Mouse (Mus musculus) urinary bladder, postnatal 36 days (tissue): Measurements from ENCODE around the gene Mpv17l2.

Experiments used
- DNase-seq, 2 experiments: peaks; one replicate each; pipeline ENCODE4 v3.0.0; 2022; ENCODE audit warnings: low spot score in 2 of 2, mixed read lengths in 1 of 2

Mpv17l2 gene

DNA sequence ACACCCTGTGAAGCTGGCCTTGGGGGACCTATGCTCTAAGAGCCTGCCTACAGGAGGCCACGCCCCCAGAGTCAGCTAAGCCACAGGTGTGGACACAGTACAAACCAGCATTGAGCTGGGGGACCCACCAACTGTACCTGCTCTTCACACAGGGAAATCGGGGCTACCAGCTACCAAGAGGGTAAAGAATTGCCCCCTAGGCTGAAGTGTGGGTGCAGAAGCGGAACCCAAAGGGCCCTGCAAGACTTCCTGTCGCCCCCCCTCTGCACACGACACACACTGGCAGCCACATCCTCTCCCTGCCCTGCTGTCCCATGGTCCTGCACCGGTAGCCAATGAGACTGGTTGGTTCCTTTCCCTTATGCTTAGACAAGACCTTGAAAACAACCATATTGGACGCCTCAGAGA, 30.6 kb upstream of the Mpv17l2 start:
- DNase-seq: no peak

DNA sequence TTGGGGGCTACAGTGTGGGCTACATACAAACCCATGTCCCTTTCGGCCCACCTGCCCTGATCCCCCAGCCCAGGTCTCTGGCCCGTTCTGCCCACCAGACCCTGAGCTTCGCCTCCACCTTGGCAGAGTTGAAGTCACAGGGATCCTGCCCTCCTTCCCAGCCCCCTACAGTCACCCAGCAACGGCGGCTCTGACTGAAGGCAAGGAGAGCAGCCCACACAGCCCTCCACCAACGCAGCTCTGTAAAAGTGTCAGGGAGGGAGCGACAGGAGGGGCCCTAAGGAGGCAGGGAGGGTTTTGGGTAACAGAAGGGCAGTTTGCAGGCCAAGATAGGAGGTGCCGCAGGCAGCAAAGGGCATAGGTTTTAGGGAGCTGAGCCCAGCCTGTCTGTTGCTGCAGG, 30.1 kb upstream of the Mpv17l2 start:
- no peak for DNase-seq

DNA sequence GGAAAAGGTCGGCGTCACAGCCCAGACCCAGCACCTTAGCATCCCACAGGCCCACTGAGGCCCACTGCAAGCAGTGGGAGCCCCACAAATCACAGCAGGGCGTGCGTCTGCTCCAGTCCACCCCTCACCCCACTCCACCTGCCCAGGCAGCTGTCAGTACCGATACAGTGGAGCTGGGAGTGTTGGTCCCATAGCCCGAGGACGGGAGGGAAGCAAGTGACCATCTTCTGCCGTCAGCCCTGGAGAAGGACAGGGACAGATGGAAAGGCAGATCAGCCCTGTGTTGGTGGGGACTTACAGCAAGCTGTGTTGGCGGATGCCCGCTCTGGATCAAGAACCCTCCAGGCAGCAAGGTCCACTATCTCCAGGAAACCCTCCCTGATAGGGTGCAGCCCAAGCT, 28.3 kb upstream of the Mpv17l2 start:
- no peak for DNase-seq

DNA sequence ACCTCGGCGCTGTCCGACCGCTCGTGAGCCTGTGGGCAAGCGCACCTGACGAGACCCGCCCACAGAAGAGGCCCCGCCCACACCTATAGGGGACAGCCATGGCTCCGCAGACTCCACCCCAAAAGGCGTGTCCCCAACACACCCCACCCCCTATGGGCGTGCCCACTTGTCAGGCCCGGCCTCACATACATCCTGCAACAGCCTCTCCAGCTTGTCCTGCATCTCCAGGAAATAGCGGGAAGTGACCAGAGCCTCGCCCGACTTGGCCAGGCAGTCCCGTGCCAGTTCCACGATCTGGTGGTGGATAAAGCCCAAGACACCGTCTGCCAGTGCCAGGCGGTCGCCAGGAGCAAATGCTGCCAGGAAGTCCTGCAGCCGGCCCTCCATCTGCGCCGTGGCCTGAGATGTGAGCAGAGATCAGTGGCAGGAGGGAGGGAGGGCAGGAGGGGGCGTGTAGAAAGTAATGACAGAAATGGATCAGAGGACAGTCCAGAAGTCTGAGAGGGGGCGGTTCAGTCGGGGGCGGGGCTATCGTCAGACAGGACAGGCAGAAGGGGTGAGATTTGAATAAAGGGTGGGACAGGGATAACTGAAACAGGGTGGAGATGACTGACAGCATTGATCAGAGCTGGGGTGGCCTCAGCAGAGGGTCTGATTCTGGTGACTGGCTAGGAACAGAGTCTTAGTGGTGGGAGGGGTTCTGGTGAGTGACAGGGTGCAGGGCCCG, 27.4 kb upstream of the Mpv17l2 start:
- no peak for DNase-seq

DNA sequence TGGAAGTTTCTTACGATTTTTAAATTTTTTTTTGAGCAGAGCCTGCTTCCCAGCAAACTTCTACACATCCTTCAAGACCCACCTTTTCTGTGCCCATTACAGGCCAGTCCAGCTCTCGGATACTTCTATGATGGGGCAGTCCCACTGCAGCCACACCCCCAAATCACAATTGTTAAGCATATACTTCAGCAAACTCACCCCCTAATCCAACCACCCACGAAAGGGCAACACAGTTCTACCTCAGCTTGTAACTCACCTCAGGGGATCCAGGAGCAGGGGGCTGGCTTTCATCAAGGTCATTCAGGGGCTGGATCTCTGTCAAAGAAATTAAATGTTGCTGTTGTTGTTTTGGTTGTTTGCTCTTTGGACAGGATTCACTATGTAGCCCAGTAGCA, 26.3 kb upstream of the Mpv17l2 start:
- DNase-seq: no peak

DNA sequence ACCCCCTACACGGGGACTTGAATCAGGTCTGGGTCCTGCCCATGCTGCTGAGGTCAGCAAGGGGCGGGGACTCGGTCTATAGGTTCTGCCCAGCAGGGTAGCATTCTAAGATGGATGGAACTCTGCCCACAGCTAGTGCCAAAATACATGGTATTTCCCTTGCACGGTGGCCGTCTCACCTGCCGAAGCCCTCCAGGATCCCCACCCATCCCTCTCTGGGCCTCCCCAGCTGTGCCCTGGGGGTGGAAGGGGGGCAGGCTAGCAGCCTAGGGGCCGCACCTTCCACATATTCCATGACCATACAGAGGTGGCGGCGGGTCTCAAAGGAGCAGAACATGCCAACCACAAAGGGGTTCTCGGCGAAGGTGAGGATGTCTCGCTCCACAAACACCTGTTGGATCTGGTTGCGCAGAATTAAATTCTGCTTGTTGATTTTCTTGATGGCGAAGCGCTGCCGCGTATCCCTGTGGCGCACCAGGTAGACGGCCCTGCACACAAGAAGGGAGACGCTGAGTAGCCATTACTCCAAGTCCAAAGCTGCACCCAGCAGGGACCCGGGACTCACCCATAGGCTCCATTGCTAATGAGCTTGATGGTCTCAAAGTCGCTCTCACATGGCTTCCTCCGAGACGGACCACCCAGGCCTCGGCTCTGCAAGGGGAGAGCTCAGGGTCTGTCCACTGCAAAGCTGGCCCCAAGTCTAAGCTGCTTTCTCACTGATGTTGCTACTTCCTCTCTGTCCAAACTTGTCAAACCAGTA, 25.7 kb upstream of the Mpv17l2 start:
- DNase-seq: no peak

DNA sequence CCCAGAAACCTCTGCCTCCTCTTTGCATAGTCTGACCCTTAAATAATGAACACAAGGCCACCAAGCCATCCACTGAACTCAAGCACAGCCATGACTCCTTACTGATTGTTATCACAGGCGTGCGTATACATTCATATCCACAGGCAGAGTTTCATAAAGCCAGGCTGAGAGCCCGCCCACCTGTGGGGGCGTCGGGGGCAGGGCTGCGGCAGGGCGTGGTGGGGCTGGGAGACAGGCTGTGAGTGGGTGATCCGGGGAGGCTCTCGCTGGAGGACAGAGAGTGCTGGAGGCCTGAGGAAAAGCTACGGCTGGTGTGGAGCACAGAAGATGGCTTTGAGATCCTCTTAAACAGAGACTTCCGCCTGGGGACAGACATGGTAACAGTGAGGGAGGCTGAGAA, 19.3 kb upstream of the Mpv17l2 start:
- no peak for DNase-seq

DNA sequence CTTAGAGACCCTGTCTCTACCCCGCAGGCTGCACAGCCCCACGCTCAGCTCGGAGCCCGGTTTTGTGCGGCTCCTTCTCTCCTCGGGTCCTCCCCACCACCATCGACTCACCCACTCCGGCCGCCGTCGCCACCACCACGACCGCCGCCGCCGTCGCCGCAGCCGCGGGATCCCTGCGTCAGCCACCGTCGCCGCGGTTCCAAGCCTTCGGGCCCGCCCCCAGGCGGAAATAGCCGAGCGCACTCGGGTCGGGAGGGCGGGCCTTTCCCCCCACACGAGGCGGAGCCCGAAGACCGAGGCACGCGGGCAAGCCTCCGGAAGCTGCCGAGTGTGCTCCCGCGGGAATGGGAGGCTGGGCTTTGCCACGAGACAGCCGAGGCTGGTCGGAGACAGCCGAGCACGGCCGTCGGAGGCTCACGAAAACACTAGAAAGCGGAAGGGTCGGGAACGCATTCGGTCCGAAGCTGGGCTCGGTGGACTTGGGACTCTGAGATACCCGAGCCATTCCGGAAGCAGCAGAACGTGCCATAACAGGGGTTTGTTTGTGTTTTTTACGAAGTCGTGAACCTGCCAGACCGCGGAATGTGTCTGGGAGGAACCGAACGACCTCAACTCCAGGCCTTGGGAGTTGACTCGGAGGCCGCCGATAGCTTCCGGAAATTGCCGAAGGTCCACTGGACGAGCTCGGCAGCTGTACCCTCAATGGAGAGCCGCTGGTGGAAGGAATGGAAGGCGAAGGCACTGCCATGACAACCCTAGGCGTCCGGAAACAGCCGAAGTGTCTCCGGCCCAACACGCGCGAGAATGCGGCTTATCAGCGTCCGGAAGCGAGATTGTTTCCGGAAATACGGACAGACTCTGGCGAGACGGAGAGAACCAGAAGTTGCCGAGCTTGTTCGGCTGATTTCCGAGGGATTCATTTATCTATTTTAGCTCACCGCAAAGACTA, 16.0 kb upstream of the Mpv17l2 start, which contains the start of gene Pik3r2:
Gene Pik3r2, minus strand, starts transcription at position 218 of the 949 bp plus-strand sequence.
- peak; percentile 96 for DNase-seq

DNA sequence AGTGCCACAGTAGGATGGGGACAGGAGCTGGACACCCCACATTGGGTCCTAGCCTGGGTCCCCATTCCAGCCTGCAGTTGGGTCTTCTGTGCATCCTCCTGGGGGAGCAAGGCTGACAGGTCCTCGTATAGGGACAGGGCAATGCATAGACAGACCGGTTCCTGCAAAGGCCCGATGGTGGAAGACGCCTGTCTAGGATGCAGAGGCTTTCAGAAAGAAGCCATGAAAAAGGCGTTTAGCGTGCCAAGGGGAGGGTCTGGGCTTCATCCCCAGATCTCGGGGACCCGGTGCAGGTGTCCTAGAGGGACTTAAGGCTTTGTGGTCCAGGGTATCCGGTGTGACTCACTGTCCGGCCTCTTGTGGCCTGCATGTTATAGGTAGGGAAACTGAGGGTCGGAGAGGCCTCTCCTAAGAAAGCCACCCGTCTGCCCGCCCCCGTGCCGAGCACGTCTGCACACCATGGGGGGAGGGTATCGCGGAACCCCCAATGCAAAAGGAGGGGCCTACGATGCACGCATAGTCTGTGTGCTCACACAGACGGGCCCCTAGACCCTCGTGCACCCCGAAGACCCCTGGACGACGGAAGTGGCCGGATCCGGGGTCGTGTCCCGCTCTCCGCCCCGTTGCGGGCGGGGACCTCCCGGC, 15.2 kb upstream of the Mpv17l2 start:
- no peak for DNase-seq

DNA sequence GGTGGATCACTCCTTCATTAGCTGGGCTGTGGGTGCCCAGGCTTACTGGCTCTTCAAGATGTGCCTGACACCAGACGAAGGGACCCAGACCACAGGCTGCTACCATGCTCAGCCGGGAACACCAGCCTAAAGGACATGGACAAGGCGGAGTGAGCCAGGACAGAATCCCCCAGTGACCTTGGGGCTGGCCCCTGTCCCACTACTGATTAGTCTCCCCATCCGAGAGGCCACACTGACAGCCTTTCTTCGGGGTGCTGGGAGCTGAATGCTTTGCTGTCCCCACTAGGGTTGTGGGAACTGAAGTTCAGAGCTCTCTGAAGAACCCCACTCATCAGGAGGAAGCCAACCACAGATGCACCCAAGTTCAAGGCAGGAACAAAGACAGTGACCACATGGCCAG, 14.5 kb upstream of the Mpv17l2 start:
- no peak for DNase-seq

DNA sequence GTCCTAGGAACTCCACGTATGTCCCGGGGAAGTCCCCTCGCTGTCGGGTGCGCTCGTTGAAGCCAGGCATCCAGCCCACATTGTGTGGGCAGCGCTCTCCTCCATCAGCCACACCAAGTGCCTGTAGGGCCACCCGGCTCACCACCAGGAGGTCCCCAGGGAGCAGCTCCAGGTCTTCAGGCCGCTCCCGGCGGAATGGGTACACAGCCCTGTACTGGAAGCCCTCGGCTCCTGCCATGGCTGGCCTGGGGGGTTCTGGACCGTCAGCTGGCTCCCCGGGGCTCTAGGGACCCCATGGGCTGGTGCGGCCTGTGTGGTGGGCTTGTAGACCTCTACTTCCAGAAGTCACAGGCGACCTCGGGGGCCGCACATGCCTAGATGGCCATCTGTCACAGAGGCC, 14.0 kb upstream of the Mpv17l2 start:
- no peak for DNase-seq

DNA sequence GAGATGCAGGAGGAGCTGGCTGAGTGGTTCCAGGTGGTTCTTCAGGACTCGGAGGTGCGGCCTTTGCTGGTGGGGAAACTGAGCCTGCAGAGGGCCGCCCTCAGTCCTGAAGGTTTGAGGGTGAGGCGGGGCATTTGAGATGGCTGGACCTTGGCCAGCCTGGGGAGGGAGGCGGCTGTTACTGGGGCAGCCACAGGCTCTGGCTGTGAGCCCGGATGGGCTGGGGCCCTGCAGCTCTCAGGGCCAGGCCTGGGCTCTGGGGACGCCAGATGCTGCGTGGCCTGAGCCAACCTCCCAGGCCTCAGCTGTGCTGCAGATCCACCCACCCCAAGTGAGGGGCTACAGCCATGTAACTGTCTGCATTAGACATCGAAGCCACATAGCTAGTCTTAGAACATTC, 13.1 kb upstream of the Mpv17l2 start:
- peak; percentile 68 to 86 for DNase-seq

DNA sequence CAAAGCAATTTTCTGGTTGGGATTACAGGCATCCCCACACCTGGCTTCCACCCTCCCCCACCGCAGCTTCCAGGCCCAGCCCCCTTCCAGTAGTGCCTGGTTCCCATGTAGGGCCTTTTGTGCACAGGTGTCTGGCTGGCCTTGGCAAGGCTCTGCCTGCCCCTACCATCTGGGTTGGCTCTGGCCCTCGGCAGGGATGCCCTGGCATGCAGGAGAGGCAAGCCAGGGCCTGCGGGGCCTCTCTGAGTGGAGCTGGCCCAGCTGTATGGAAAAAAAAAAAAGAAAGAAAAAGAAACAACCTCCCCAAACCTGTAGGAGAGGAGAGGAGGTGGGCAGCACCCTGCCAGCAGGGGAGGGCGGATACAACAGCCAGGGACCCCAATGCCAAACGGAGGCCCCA, 12.7 kb upstream of the Mpv17l2 start:
- DNase-seq: peak in 1 of 2 experiments; percentile 68

DNA sequence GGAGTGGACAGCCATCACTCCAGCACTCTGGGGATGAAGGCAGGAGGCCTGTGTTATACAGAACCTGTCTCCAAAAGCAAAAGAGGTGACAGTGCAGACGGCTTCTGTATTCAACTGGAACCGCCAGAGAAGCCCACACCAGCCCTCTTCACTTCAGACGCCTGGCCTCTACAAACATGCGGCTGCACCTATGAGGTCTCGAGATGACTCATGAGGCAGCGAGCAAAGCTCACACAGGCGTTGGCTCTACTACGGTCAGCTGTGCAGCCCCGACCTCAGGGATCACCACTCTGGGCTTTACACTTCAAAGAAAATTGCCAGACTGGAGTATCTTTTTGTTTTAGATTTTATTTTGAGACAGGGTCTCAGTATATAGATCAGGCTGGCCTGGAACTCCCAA, 12.1 kb upstream of the Mpv17l2 start:
- no peak for DNase-seq

DNA sequence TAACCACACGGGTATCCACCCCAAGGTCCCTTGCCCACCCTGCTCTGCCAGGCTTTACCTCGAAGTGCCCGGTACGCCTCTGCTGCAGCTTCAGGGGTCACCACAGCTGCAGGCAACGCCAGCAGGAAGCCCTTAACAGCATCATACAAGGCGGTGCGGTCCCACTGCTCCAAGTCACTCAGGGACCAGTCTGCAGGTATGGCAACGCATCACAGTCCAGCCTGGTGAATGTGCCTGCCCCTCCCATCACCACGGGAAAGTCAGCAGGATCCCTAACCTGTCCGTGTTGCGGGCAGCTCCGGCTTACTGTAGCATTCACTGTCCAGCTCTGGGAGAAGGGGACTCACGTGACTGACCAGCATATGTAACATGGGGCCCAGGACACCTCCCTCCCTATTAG, 11.3 kb upstream of the Mpv17l2 start:
- no peak for DNase-seq

DNA sequence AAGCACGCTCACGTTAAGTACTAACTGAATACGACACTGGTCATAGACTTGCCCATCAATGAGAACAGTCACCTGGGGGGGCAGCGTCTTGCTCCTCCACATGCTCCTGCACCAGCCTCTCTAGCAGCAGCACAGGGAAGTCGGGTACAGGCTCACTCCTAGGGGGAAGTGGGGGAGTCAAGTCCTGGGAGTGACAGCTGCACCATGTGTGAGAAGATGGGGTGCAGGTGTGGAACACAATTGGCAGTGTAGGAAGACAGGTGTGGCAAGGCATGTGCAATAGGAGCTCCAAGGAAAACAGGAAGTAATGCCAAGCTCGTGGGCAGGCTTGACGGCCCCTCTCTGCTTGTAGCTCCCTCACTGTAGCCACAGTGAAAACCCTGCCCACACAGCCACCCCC, 10.5 kb upstream of the Mpv17l2 start:
- no peak for DNase-seq

DNA sequence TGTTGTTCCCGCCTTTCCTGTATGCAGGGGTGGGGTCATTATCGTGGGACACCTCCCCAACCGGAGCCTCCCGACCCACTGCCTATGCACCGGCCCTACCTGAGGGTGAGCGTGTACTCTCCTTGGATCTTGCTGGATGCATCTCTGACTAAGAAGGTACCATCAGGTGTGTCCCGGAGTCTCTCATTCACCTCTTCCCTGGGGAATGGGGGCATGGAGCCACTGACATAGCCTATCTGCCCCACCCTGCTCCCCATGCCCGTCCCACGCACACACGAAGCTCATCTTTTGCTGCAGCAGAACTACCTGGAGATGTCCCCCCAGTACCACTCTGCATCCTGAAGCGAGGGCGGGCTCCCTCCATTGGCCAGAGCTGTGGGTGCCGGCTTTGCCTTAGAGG, 10.0 kb upstream of the Mpv17l2 start:
- no peak for DNase-seq

DNA sequence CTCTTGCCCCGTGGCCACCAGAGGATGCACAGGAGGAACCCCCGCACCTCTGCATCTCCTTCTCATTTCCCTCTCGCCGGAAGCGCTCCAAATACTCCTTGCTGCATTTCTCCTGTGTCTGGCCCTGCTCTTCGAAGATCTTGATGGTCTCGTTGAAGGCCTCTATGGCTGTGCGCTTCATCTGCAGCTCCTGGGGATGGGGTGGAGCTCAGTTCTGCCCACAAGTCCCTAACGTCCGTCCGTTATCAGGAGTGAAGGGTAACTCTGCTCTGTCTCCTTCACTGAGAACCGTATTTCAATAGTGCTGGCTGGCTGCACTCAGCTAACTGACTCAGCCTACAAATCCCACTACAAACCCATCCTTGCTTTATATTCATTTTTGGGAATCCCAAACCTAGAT, 9.1 kb upstream of the Mpv17l2 start:
- no peak for DNase-seq

DNA sequence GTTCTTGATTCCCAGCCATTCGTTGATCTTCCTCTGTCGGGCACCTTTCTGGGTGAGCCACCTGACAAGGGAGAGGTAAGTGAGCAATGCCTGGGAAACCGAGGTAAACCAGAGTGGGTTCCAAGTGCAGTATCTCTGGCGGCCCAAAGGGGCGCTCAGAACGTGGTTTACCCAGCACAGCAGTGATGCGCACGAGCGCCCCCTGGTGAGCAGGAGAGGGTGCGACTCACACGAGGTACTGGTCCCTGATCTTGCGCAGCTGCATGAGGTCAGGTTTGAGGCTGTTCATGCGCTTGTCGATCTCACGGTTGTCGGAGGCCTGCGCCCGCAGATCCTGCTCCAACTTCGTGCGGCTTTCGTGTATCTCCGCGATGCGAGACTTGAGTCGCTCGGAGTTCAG, 8.6 kb upstream of the Mpv17l2 start:
- DNase-seq: peak; percentile 92 to 95

DNA sequence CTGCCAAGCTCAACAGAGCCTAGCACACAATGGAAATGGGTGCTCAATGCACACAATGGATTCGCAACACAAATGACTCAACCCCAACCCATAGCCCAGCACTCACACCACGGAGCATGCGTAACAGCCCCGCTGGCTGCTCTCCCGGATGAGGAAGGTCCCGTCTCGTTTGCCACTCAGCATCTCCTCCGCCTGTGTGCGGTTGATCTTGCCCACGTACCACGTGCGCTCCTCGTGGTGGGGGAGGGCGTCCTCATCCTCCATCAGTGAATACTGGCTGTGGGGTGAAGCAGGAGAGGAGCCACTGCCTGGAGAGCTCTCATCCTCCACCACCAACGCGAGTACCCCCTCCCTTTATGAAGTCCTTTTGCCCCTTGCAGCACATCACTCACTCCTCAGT, 8.2 kb upstream of the Mpv17l2 start:
- DNase-seq: no peak

DNA sequence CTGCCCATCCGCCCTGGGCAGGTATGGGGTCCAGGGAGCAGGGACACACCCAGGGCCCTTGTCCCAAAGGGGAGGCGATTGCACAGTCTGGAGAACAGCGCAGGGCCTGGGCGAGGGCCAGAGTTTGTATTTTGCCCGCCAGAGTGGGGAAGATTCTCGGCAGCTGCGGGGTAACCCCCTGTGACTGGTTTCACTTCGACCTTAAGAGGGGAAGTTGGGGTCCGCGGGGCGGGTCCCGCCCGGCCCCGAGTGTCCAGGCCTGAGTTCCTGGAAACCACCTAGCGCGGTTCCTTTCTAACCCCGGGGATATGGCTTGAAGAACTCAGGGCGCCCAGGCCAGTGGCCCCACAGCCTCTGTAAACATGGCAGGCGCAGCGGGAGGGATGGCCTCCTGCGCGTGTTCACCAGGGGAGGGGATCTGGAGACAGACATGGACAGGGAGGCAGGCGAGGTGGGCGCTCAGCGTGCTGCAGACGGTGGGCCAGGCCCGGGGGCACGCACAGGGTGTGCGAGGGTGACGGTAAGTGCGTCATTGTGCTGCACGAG, 7.6 kb upstream of the Mpv17l2 start:
- no peak for DNase-seq
